Mouse (Mus musculus) stomach, postnatal 0 days (tissue): ENCODE results near the gene Tmem63c. TPM values are rescaled to one million over a fixed set of nuclear protein-coding genes. Genes with fewer than 3 reads are reported as not detected.
A peak's percentile ranks its signal among the peaks of the same experiment; 100 is the strongest.

Experiments
- ATAC-seq: fragments of 200-750 bp; cut with Nextera tagmentation; 2 replicates; pipeline ENCODE4 v1.8.0; 2017; ENCODE audit not compliant: low FRiP score, low TSS enrichment
- DNase-seq: peaks from one replicate; pipeline ENCODE4 v3.0.0-alpha.2; 2016; ENCODE audit warnings: low spot score
- H3K27ac ChIP-seq: fragments of 300-500 bp; sonication (generic); replicated peaks from 2 replicates; pipeline ENCODE4 v1.5.1; 2014; ENCODE audit warnings: mild to moderate bottlenecking, control low read depth
- H3K27me3 ChIP-seq: fragments of 300-500 bp; sonication (generic); 2 replicates; pipeline ENCODE4 v1.6.1; 2014; ENCODE audit warnings: low read length; ENCODE audit not compliant: control insufficient read depth, insufficient read depth
- H3K36me3 ChIP-seq: fragments of 300-500 bp; sonication (generic); 2 replicates; pipeline ENCODE4 v1.6.1; 2014; ENCODE audit warnings: low read length, mixed read lengths; ENCODE audit not compliant: control insufficient read depth, insufficient read depth
- H3K4me1 ChIP-seq: fragments of 300-500 bp; sonication (generic); replicated peaks from 2 replicates; pipeline ENCODE4 v1.6.1; 2014; ENCODE audit warnings: antibody characterized with exemption; ENCODE audit not compliant: control insufficient read depth, insufficient read depth
- H3K4me2 ChIP-seq: fragments of 300-500 bp; sonication (generic); replicated peaks from 2 replicates; pipeline ENCODE4 v1.6.1; 2014; ENCODE audit warnings: low read depth, mild to moderate bottlenecking, control low read depth, moderate library complexity
- H3K4me3 ChIP-seq: fragments of 300-500 bp; sonication (generic); 2 replicates; pipeline ENCODE4 v1.5.1; 2014; ENCODE audit warnings: low read depth, low read length, control low read depth
- H3K9ac ChIP-seq: fragments of 300-500 bp; sonication (generic); 2 replicates; pipeline ENCODE4 v1.6.1; 2014; ENCODE audit warnings: mild to moderate bottlenecking, low read length, control low read depth, mixed read lengths
- H3K9me3 ChIP-seq: fragments of 300-500 bp; sonication (generic); 2 replicates; pipeline ENCODE4 v1.6.1; 2016; ENCODE audit warnings: low read length; ENCODE audit not compliant: control insufficient read depth
- CTCF ChIP-seq: IDR thresholded peaks from 2 replicates; pipeline ENCODE4 v1.5.1; 2016; ENCODE audit warnings: antibody characterized with exemption, low read depth, mild to moderate bottlenecking, moderate library complexity
- EP300 ChIP-seq: optimal IDR thresholded peaks from 2 replicates; pipeline ENCODE3; 2016; ENCODE audit warnings: antibody characterized with exemption
- WGBS: fragments of 180-500 bp; shearing (Covaris S2); extraction: QIAGEN DNeasy Blood & Tissue Kit; methylation state at CpG from one replicate; pipeline ENCODE4 v1.1.7; 2014; 5-methylcytosine and 5-hydroxymethylcytosine counted together
- polyA plus RNA-seq: library from polyadenylated mRNA; unstranded; fragments of >200 nt; fragmentation: Nextera tagmentation; extraction: Ambion mirVana; gene quantifications from 2 replicates; pipeline ENCODE4 v1.2.1, GENCODE M21; 2015

The Tmem63c gene
- polyA plus RNA-seq, 1 experiment from 2014 or later: 0.72 TPM

- TF ChIP-seq EP300 (no peak), CTCF (no peak)
- Histone ChIP-seq H3K9me3 (no peaks in the 10 kb centered on the region), H3K4me1 (no peaks in the 10 kb centered on the region), H3K4me3 (no peak overlapping the region), H3K27ac (no peak overlapping the region), H3K36me3 (no peaks in the 10 kb centered on the region), H3K27me3 (no peaks in the 10 kb centered on the region), H3K4me2 (no peak overlapping the region), H3K9ac (no peak overlapping the region)
- no peak for DNase-seq
- no peak for ATAC-seq
- 76% methylated on average over 4 of the region's 4 CpGs for WGBS
These were observed 68.1 kb downstream of the Tmem63c start for GRCm38 (mm10) chr12:87089255-87089654.

- H3K4me1 ChIP-seq: no peaks in the 10 kb centered on the region
- no peaks in the 10 kb centered on the region for H3K9me3 ChIP-seq
- no peak overlapping the region for H3K4me3 ChIP-seq
- H3K9ac ChIP-seq: no peak overlapping the region
- H3K36me3 ChIP-seq: no peaks in the 10 kb centered on the region
- TF ChIP-seq CTCF (no peak), EP300 (no peak)
- no peak overlapping the region for H3K4me2 ChIP-seq
- 65% methylated on average over 2 of the region's 2 CpGs for WGBS
- H3K27me3 ChIP-seq: no peaks in the 10 kb centered on the region
- H3K27ac ChIP-seq: no peak overlapping the region
- ATAC-seq (no peak), DNase-seq (no peak)
These were observed 68.6 kb downstream of the Tmem63c start for GRCm38 (mm10) chr12:87089701-87090100.

GRCm38 (mm10) chr12:87091916-87092315 is 70.8 kb downstream of the Tmem63c start:
- Histone ChIP-seq H3K27ac (no peak overlapping the region), H3K4me3 (no peak overlapping the region), H3K9ac (no peak overlapping the region), H3K27me3 (no peaks in the 10 kb centered on the region), H3K4me1 (no peaks in the 10 kb centered on the region), H3K4me2 (no peak overlapping the region), H3K9me3 (no peaks in the 10 kb centered on the region), H3K36me3 (no peaks in the 10 kb centered on the region)
- ATAC-seq: no peak
- TF ChIP-seq CTCF (no peak), EP300 (no peak)
- no peak for DNase-seq
- WGBS: 86% methylated on average over 2 of the region's 2 CpGs

GRCm38 (mm10) chr12:87093249-87093648 is 72.1 kb downstream of the Tmem63c start:
- no peaks in the 10 kb centered on the region for H3K36me3 ChIP-seq
- H3K4me2 ChIP-seq: no peak overlapping the region
- ATAC-seq: peak; percentile 22; the same call in 1 of the 2 replicates
- no peak for TF ChIP-seq CTCF
- TF ChIP-seq EP300: no peak
- DNase-seq: no peak
- peak overlapping the region; percentile 24; the same call in 1 of the 2 replicates for H3K27ac ChIP-seq
- H3K9ac ChIP-seq: no peak overlapping the region
- H3K4me1 ChIP-seq: no peaks in the 10 kb centered on the region
- no peaks in the 10 kb centered on the region for H3K9me3 ChIP-seq
- 49% methylated on average over 4 of the region's 4 CpGs for WGBS
- H3K27me3 ChIP-seq: no peaks in the 10 kb centered on the region
- no peak overlapping the region for H3K4me3 ChIP-seq

GRCm38 (mm10) chr12:87093671-87094070 is 72.5 kb downstream of the Tmem63c start:
- TF ChIP-seq CTCF: no peak
- TF ChIP-seq EP300: no peak
- no peak overlapping the region for H3K9ac ChIP-seq
- H3K4me3 ChIP-seq: no peak overlapping the region
- no peaks in the 10 kb centered on the region for H3K4me1 ChIP-seq
- no peak overlapping the region for H3K4me2 ChIP-seq
- ATAC-seq: no peak
- H3K9me3 ChIP-seq: no peaks in the 10 kb centered on the region
- no peaks in the 10 kb centered on the region for H3K36me3 ChIP-seq
- no peak for DNase-seq
- H3K27ac ChIP-seq: peak overlapping the region; percentile 24; the same call in 1 of the 2 replicates
- H3K27me3 ChIP-seq: no peaks in the 10 kb centered on the region
- 45% methylated on average over 6 of the region's 6 CpGs for whole genome bisulfite sequencing

GRCm38 (mm10) chr12:87100331-87100730 is 79.2 kb downstream of the Tmem63c start:
- H3K9ac ChIP-seq: no peak overlapping the region
- H3K27ac ChIP-seq: no peak overlapping the region
- no peak for DNase-seq
- 66% methylated on average over 4 of the region's 4 CpGs for WGBS
- no peak overlapping the region for H3K4me3 ChIP-seq
- no peaks in the 10 kb centered on the region; the same call in 1 of the 2 replicates for H3K27me3 ChIP-seq
- H3K9me3 ChIP-seq: no peaks in the 10 kb centered on the region
- no peak overlapping the region for H3K4me2 ChIP-seq
- ATAC-seq: no peak
- TF ChIP-seq EP300: no peak
- H3K36me3 ChIP-seq: no peaks in the 10 kb centered on the region
- H3K4me1 ChIP-seq: no peaks in the 10 kb centered on the region; the same call in 1 of the 2 replicates
